Mouse (Mus musculus): ENCODE results near the gene Kank2. TPM values are rescaled to one million over a fixed set of nuclear protein-coding genes. Genes with fewer than 3 reads are reported as not detected.

Gene Kank2
- polyA plus RNA-seq, 1 experiment from 2014 or later = 7.5 TPM

DNA sequence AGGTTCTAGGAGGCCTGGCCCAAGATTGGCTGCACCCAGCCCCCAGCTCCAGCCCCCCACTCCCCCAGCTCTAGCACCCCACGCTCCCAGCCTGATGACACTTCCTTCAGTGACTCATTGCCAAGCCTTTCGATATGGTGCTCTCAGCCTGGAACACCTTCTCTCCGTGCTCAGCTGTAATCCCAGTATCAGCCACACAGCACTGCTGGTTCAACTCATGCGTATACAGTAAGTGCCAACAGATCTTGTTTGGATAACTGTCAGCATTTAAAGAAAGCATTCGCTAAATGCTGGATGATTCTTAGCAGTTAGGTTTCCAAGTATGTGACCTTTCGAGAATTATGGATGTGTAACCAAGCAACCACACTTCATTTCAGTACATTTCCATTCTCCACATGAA, 44.5 kb upstream of the Kank2 start:
- DNase-seq (ENCODE audit: low spot score) (no peak), ATAC-seq (ENCODE audit: low FRiP score, low TSS enrichment) (peak; percentile 24; the same call in 1 of the 2 replicates)
- no peak for TF ChIP-seq EP300 (optimal IDR thresholded peaks at IDR 0.05)
- TF ChIP-seq CTCF (IDR thresholded peaks at IDR 0.05; ENCODE audit: low read depth) = peak; percentile 39
- Histone ChIP-seq H3K4me2 (replicated peaks; ENCODE audit: low read depth) (0 out of 2 replicates have a peak overlapping the region, but pooled peaks have one; percentile 2), H3K36me3 (ENCODE audit: control insufficient read depth, insufficient read depth, low read length) (peaks cover 13% of the 10 kb centered on the region), H3K9ac (ENCODE audit: low read length) (no peak overlapping the region), H3K4me3 (ENCODE audit: low read depth, low read length) (no peak overlapping the region), H3K9me3 (ENCODE audit: control insufficient read depth, low read length) (no peaks in the 10 kb centered on the region), H3K27me3 (ENCODE audit: control insufficient read depth, insufficient read depth, low read length) (no peaks in the 10 kb centered on the region), H3K27ac (replicated peaks) (peak overlapping the region; percentile 78; the same call in 1 of the 2 replicates), H3K4me1 (replicated peaks; ENCODE audit: control insufficient read depth, insufficient read depth) (peaks cover 2% of the 10 kb centered on the region; the same call in 1 of the 2 replicates)
- WGBS = 41% methylated on average over 6 of the region's 6 CpGs

- Histone ChIP-seq H3K4me2 (replicated peaks; ENCODE audit: low read depth) (no peak overlapping the region), H3K9ac (ENCODE audit: low read length) (no peak overlapping the region), H3K4me3 (ENCODE audit: low read depth, low read length) (no peak overlapping the region), H3K36me3 (ENCODE audit: control insufficient read depth, insufficient read depth, low read length) (peaks cover 19% of the 10 kb centered on the region), H3K4me1 (replicated peaks; ENCODE audit: control insufficient read depth, insufficient read depth) (peaks cover 2% of the 10 kb centered on the region; the same call in 1 of the 2 replicates), H3K9me3 (ENCODE audit: control insufficient read depth, low read length) (no peaks in the 10 kb centered on the region), H3K27me3 (ENCODE audit: control insufficient read depth, insufficient read depth, low read length) (no peaks in the 10 kb centered on the region), H3K27ac (replicated peaks) (peak overlapping the region; percentile 78; the same call in 1 of the 2 replicates)
- 35% methylated on average over 5 of the region's 5 CpGs for WGBS
- ATAC-seq (ENCODE audit: low FRiP score, low TSS enrichment) (peak; percentile 33; the same call in 1 of the 2 replicates), DNase-seq (ENCODE audit: low spot score) (no peak)
- TF ChIP-seq CTCF (IDR thresholded peaks at IDR 0.05; ENCODE audit: low read depth) = no peak
- TF ChIP-seq EP300 (optimal IDR thresholded peaks at IDR 0.05) = no peak
Measured at GRCm38 (mm10) chr9:21842391-21842790, 43.8 kb upstream of the Kank2 start.

DNA sequence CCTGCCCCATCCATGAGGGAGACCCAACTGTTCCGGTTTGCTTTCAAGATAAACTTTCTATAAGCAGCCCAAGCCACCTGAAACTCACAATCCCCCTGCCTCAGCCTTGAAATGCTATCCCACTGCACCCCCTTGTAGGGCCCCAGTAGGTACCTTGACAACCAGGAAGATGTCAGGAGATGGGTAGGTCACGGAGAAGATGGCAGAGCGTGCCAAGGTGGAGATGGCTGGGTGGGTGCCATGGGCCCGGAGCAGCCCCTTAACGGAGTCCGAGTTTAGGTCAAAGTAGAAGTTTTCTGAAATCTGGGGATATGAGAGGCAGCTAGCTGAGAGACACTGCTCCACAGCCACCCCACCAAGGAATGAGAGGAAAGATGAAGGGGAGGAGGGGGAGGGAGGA, 42.8 kb upstream of the Kank2 start:
- no peak for DNase-seq (ENCODE audit: low spot score)
- no peak overlapping the region for H3K27ac ChIP-seq (replicated peaks)
- no peak overlapping the region for H3K4me2 ChIP-seq (replicated peaks; ENCODE audit: low read depth)
- TF ChIP-seq CTCF (IDR thresholded peaks at IDR 0.05; ENCODE audit: low read depth) = no peak
- no peak for TF ChIP-seq EP300 (optimal IDR thresholded peaks at IDR 0.05)
- H3K9me3 ChIP-seq (ENCODE audit: control insufficient read depth, low read length) = no peaks in the 10 kb centered on the region
- no peaks in the 10 kb centered on the region for H3K27me3 ChIP-seq (ENCODE audit: control insufficient read depth, insufficient read depth, low read length)
- H3K36me3 ChIP-seq (ENCODE audit: control insufficient read depth, insufficient read depth, low read length) = peaks cover 23% of the 10 kb centered on the region
- H3K4me1 ChIP-seq (replicated peaks; ENCODE audit: control insufficient read depth, insufficient read depth) = peaks cover 2% of the 10 kb centered on the region; the same call in 1 of the 2 replicates
- WGBS = 92% methylated on average over 6 of the region's 6 CpGs
- no peak for ATAC-seq (ENCODE audit: low FRiP score, low TSS enrichment)
- H3K9ac ChIP-seq (ENCODE audit: low read length) = no peak overlapping the region
- H3K4me3 ChIP-seq (ENCODE audit: low read depth, low read length) = no peak overlapping the region

DNA sequence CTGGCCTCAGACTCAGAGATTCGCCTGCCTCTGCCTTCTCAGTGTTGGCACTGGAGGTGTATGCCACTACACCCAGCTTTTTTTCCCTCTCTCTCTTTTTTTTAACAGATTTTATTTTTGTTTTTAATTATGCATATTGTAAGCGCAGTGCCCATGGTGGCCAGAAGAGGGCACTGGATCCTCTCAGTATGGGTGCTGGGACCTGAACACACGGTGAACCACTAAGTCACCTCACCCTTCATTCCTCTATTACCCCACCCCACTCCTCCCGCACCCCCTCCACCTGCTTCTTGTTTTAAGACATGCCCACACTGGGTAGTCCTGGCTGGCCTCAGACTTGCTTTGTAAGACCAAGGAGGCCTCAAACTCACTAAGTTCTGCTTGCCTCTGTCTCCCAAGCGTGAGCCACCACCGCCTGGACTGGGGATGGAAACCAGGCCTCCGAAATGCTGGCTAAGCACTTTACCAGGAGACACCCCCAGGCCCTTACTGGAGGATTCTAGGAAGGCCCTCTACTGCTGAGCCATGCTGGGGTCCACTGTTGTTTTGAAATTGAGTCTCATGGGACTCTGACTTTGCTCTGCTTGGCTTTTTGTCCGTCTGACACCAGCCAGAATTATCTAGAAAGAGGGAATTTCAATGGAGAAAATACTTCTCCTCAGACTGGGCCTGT, 41.7 kb upstream of the Kank2 start:
- Histone ChIP-seq H3K9ac (ENCODE audit: low read length) (no peak overlapping the region), H3K4me1 (replicated peaks; ENCODE audit: control insufficient read depth, insufficient read depth) (no peaks in the 10 kb centered on the region), H3K4me2 (replicated peaks; ENCODE audit: low read depth) (no peak overlapping the region), H3K36me3 (ENCODE audit: control insufficient read depth, insufficient read depth, low read length) (peaks cover 21% of the 10 kb centered on the region), H3K9me3 (ENCODE audit: control insufficient read depth, low read length) (no peaks in the 10 kb centered on the region), H3K27me3 (ENCODE audit: control insufficient read depth, insufficient read depth, low read length) (no peaks in the 10 kb centered on the region), H3K27ac (replicated peaks) (no peak overlapping the region), H3K4me3 (ENCODE audit: low read depth, low read length) (no peak overlapping the region)
- TF ChIP-seq EP300 (optimal IDR thresholded peaks at IDR 0.05) (no peak), CTCF (IDR thresholded peaks at IDR 0.05; ENCODE audit: low read depth) (peak; percentile 86)
- ATAC-seq (ENCODE audit: low FRiP score, low TSS enrichment) (no peak), DNase-seq (ENCODE audit: low spot score) (peak; percentile 58)
- 49% methylated on average over 8 of the region's 8 CpGs for WGBS

GRCm38 (mm10) chr9:21837690-21838089, 39.1 kb upstream of the Kank2 start:
- peaks cover 20% of the 10 kb centered on the region for H3K36me3 ChIP-seq (ENCODE audit: control insufficient read depth, insufficient read depth, low read length)
- 96% methylated on average over 2 of the region's 2 CpGs for WGBS

GRCm38 (mm10) chr9:21835258-21835912, 36.8 kb upstream of the Kank2 start, which contains the start of gene Angptl8:
Gene Angptl8 (plus strand): TSS chr9:21835510.
- Histone ChIP-seq H3K4me2 (replicated peaks; ENCODE audit: low read depth) (peak within 1 kb of the TSS; percentile 29), H3K36me3 (ENCODE audit: control insufficient read depth, insufficient read depth, low read length) (peaks cover 23% of the 10 kb centered on the region), H3K9me3 (ENCODE audit: control insufficient read depth, low read length) (no peaks in the 10 kb centered on the region), H3K4me1 (replicated peaks; ENCODE audit: control insufficient read depth, insufficient read depth) (no peaks in the 10 kb centered on the region), H3K4me3 (ENCODE audit: low read depth, low read length) (no peak within 1 kb of the TSS), H3K27ac (replicated peaks) (peak within 1 kb of the TSS; percentile 35; the same call in 1 of the 2 replicates), H3K27me3 (ENCODE audit: control insufficient read depth, insufficient read depth, low read length) (no peaks in the 10 kb centered on the region), H3K9ac (ENCODE audit: low read length) (peak within 1 kb of the TSS; percentile 8; the same call in 1 of the 2 replicates)
- ATAC-seq (ENCODE audit: low FRiP score, low TSS enrichment) = peak; percentile 82
- 54% methylated on average over 15 of the region's 15 CpGs for WGBS
- TF ChIP-seq EP300 (optimal IDR thresholded peaks at IDR 0.05) (no peak), CTCF (IDR thresholded peaks at IDR 0.05; ENCODE audit: low read depth) (no peak)
- DNase-seq (ENCODE audit: low spot score) = peak; percentile 89

More at GRCm38 (mm10) chr9:21837690-21838089, 39.1 kb upstream of the Kank2 start:
- Histone ChIP-seq H3K27me3 (ENCODE audit: control insufficient read depth, insufficient read depth, low read length) (no peaks in the 10 kb centered on the region), H3K4me3 (ENCODE audit: low read depth, low read length) (no peak overlapping the region), H3K9ac (ENCODE audit: low read length) (no peak overlapping the region), H3K9me3 (ENCODE audit: control insufficient read depth, low read length) (no peaks in the 10 kb centered on the region), H3K4me2 (replicated peaks; ENCODE audit: low read depth) (no peak overlapping the region), H3K27ac (replicated peaks) (no peak overlapping the region), H3K4me1 (replicated peaks; ENCODE audit: control insufficient read depth, insufficient read depth) (no peaks in the 10 kb centered on the region)
- no peak for TF ChIP-seq CTCF (IDR thresholded peaks at IDR 0.05; ENCODE audit: low read depth)
- no peak for TF ChIP-seq EP300 (optimal IDR thresholded peaks at IDR 0.05)
- no peak for DNase-seq (ENCODE audit: low spot score)
- no peak for ATAC-seq (ENCODE audit: low FRiP score, low TSS enrichment)
